Mouse (Mus musculus) cortical plate, adult 2 months (tissue): ENCODE measurements at regions not wholly inside any gene's neighbourhood (a gene's known extent, or its start where the extent isn't known, plus 50 kb on each side); places are given as distances from the start of the nearest gene placed in this dataset.

Experiments
- CTCF ChIP-seq: fragments of 200-500 bp; IDR thresholded peaks from 2 replicates; pipeline ENCODE4 v1.5.1; 2011; ENCODE audit warnings: mild to moderate bottlenecking, control low read depth, low read length; ENCODE audit not compliant: insufficient read depth; ENCODE audit errors: extremely low read depth
- POLR2A ChIP-seq: fragments of 200-500 bp; IDR thresholded peaks from 2 replicates; pipeline ENCODE4 v1.6.1; 2011; ENCODE audit warnings: mild to moderate bottlenecking, low read length, control low read depth; ENCODE audit not compliant: insufficient read depth; ENCODE audit errors: extremely low read depth

GRCm38 (mm10) chr2:8628007-8628406, 1118.6 kb upstream of the Celf2 start:
- TF ChIP-seq POLR2A (no peak), CTCF (no peak)
